Mouse (Mus musculus) liver, embryonic 14.5 days (tissue): ENCODE data around the gene Clcn1.

Source experiments
- CTCF ChIP-seq: IDR thresholded peaks from 2 replicates; pipeline ENCODE4 v1.5.1; 2016; ENCODE audit warnings: antibody characterized with exemption, low read depth, control low read depth
- EP300 ChIP-seq: IDR thresholded peaks from 2 replicates; pipeline ENCODE4 v1.6.1; 2016; ENCODE audit warnings: antibody characterized with exemption, low read depth

DNA sequence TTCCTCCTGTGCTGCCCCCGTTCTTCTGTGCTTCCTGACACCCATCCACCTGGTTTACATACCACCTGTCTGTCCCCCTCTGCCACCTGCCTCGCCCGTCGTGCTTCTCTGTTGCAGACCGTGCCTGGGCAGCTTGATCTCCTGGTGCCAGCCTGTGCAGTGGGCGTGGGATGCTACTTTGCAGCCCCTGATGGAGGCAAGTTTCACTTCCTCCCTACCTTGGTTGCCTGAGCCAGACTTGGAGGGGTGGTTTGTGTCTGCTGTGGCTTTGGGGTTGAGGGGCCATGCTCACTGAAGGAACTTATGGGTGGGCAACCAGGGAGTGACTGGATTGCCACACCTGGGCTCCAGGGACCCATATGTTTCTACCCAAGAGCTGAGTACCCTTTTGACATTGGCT is 6.8 kb downstream of the Clcn1 start:
- no peak for TF ChIP-seq EP300
- no peak for TF ChIP-seq CTCF
